Mouse (Mus musculus) heart, embryonic 16.5 days (tissue): ENCODE results near the gene Pym1. TPM values are rescaled to one million over a fixed set of nuclear protein-coding genes. Genes with fewer than 3 reads are reported as not detected.
A peak's percentile ranks its signal among the peaks of the same experiment; 100 is the strongest.

Experiments used
- ATAC-seq: fragments of 200-750 bp; cut with Nextera tagmentation; replicated peaks from 2 replicates; pipeline ENCODE4 v1.8.0; 2017; ENCODE audit warnings: moderate number of reproducible peaks; ENCODE audit not compliant: insufficient read depth, low FRiP score; ENCODE audit errors: extremely low read depth
- H3K27ac ChIP-seq: fragments of 300-500 bp; sonication (generic); 2 replicates; pipeline ENCODE4 v1.5.1; 2014; ENCODE audit warnings: mild to moderate bottlenecking, low read length, control low read depth, moderate library complexity
- H3K27me3 ChIP-seq: fragments of 300-500 bp; sonication (generic); 2 replicates; pipeline ENCODE4 v1.6.1; 2014; ENCODE audit warnings: low read length, mixed read lengths; ENCODE audit not compliant: control insufficient read depth, insufficient read depth
- H3K36me3 ChIP-seq: fragments of 300-500 bp; sonication (generic); 2 replicates; pipeline ENCODE4 v1.6.1; 2014; ENCODE audit not compliant: control insufficient read depth, insufficient read depth
- H3K4me1 ChIP-seq: fragments of 300-500 bp; sonication (generic); 2 replicates; pipeline ENCODE4 v1.6.1; 2014; ENCODE audit warnings: low read length, mixed read lengths; ENCODE audit not compliant: control insufficient read depth, insufficient read depth
- H3K4me2 ChIP-seq: fragments of 300-500 bp; sonication (generic); 2 replicates; pipeline ENCODE4 v1.6.1; 2014; ENCODE audit warnings: low read depth, mild to moderate bottlenecking, control low read depth, low read length
- H3K4me3 ChIP-seq: fragments of 300-500 bp; sonication (generic); 2 replicates; pipeline ENCODE4 v1.5.1; 2014; ENCODE audit warnings: mild to moderate bottlenecking, control low read depth, low read length
- H3K9ac ChIP-seq: fragments of 300-500 bp; sonication (generic); 2 replicates; pipeline ENCODE4 v1.6.1; 2014; ENCODE audit warnings: low read length, control low read depth
- H3K9me3 ChIP-seq: fragments of 300-500 bp; sonication (generic); replicated peaks from 2 replicates; pipeline ENCODE4 v1.6.1; 2016; ENCODE audit warnings: low read length; ENCODE audit not compliant: control insufficient read depth
- WGBS: fragments of 180-500 bp; shearing (Covaris S2); extraction: QIAGEN DNeasy Blood & Tissue Kit; methylation state at CpG from one replicate; pipeline ENCODE4 v1.1.7; 2014; 5-methylcytosine and 5-hydroxymethylcytosine counted together
- polyA plus RNA-seq: library from polyadenylated mRNA; unstranded; fragments of >200 nt; fragmentation: Nextera tagmentation; extraction: Ambion mirVana; gene quantifications from 2 replicates; pipeline ENCODE4 v1.2.1, GENCODE M21; 2015

The Pym1 gene
- polyA plus RNA-seq, 1 experiment from 2014 or later, result 20.3 TPM

DNA sequence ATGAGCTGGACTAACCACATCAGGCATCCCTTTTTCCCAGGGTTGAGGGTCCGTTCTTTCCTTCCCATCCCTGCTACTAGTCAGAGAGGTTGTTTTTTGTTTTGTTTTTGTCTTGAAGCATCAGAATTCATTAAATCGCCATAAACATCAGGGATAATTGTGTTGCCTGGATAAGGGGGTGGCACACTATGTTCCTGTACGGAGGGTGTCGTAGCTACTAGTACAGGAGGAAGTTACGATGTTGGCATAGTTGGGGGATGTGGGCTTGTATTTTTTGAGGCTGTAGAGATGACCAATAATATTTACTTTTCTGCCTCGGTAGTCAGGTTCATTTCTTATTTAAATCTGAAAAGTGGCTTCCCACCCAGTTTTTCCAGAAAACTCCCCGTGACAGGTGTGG lies 4.5 kb upstream of the Pym1 start:
- Histone ChIP-seq H3K27me3 (no peaks in the 10 kb centered on the region), H3K36me3 (no peaks in the 10 kb centered on the region), H3K9me3 (no peaks in the 10 kb centered on the region), H3K4me3 (peak overlapping the region; percentile 70), H3K4me1 (peaks cover 22% of the 10 kb centered on the region), H3K4me2 (peak overlapping the region; percentile 88), H3K27ac (peak overlapping the region; percentile 55; the same call in 1 of the 2 replicates), H3K9ac (peak overlapping the region; percentile 80)
- WGBS, result 2% methylated on average over 7 of the region's 7 CpGs
- ATAC-seq, result no peak

DNA sequence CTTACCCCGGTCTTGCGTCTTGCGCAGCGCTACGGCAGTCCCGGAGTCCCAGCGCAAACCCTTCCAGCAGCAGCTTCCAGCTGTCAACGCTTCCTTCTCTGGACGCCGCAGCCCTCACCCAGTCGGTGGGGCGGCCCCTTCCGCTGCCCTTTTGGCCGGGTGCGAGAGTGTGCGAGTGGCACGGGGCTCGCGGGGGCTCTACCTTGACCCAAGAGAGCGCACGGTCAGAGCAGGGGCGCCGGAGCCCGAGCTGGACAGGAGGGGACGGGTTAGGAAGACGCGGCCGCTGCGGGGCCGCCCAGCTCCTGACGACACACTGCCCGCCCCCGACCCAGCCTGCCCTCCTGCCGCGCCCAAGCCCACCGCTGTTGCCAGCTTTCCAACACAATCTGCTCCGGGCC lies 3.9 kb upstream of the Pym1 start:
- Histone ChIP-seq H3K9me3 (no peaks in the 10 kb centered on the region), H3K27me3 (no peaks in the 10 kb centered on the region), H3K27ac (peak overlapping the region; percentile 55), H3K36me3 (no peaks in the 10 kb centered on the region), H3K4me3 (peak overlapping the region; percentile 70), H3K4me2 (peak overlapping the region; percentile 88), H3K4me1 (peaks cover 23% of the 10 kb centered on the region), H3K9ac (peak overlapping the region; percentile 80)
- WGBS, result under 1% methylated on average over 37 of the region's 37 CpGs
- peak; percentile 34 for ATAC-seq

DNA sequence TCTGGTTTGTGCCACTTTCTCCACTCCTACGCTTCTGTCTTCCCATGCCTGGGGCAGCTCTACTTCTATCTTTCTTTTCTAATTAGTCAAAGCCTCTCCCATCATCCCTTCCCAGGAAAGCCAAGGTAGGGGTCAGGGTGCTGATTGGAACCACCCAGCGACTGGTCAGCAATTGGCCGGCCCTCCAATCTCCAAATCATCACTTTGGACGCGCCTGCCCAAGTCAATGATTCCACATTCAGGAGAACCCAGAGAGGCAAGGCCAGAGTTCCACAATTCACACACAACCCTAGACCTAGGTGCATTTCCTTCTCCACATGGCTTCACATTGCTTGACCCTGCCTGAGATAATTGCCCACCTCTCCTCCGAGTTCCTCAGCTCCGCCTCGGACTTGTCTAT lies 3.5 kb upstream of the Pym1 start:
- 22% methylated on average over 8 of the region's 8 CpGs for WGBS

DNA sequence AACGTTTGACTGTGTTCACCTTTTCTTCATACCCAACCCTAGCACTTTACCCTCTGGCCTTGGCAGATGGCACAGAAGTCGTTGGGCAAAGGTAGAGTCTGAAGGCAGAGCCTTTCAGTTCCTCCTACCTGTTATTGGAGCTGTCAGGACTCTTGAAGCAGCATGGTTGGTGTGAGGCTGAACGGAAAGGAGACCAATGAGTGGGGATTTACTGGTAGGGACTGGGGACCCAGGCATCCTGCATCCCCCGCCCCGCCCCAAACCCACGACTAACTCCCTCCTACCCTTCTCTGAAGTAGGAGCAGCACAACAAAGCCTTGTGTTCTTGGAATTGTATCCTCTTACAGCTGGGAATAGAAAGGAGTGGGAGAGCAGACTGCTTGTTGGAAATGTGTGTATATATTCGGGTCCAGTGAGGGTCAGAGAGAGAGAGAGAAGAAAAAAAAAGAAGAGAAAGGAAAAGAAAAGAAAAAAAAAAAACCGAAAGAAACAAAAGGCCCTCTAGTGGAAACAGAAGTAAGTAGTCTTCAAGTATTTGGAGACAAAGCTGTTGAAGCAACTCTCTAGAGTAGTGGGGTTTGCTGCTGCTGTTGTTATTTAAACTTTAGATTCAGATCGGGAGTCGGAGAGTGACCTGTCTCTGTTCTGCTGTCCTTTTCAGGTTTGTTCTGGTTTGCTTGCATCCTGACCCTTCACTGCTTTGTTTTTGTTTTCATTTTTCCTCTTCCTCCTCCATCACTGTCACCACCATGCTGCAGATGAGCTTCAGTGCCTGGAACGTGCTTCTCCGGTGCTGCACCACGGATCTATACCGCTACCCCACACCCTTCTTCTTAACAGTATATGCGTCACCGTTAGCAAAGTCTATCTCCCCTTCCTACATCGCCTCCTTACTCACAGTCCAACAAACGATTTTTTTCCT lies 2.7 kb upstream of the Pym1 start, which contains the start of gene Dgka:
TSS of gene Dgka (minus strand) at position 176 of the 922 bp plus-strand sequence.
- Histone ChIP-seq H3K4me3 (peak within 1 kb of the TSS; percentile 70), H3K9me3 (no peaks in the 10 kb centered on the region), H3K27me3 (no peaks in the 10 kb centered on the region), H3K27ac (peak within 1 kb of the TSS; percentile 55), H3K4me1 (peaks cover 32% of the 10 kb centered on the region), H3K36me3 (no peaks in the 10 kb centered on the region), H3K4me2 (peak within 1 kb of the TSS; percentile 88), H3K9ac (peak within 1 kb of the TSS; percentile 80)
- 21% methylated on average over 18 of the region's 18 CpGs for WGBS
- no peak for ATAC-seq

More for the DNA sequence above, 3.5 kb upstream of the Pym1 start:
- Histone ChIP-seq H3K27me3 (no peaks in the 10 kb centered on the region), H3K4me2 (peak overlapping the region; percentile 88), H3K9me3 (no peaks in the 10 kb centered on the region), H3K27ac (peak overlapping the region; percentile 55), H3K36me3 (no peaks in the 10 kb centered on the region), H3K9ac (peak overlapping the region; percentile 80), H3K4me1 (peaks cover 27% of the 10 kb centered on the region), H3K4me3 (peak overlapping the region; percentile 70)
- ATAC-seq, result no peak

DNA sequence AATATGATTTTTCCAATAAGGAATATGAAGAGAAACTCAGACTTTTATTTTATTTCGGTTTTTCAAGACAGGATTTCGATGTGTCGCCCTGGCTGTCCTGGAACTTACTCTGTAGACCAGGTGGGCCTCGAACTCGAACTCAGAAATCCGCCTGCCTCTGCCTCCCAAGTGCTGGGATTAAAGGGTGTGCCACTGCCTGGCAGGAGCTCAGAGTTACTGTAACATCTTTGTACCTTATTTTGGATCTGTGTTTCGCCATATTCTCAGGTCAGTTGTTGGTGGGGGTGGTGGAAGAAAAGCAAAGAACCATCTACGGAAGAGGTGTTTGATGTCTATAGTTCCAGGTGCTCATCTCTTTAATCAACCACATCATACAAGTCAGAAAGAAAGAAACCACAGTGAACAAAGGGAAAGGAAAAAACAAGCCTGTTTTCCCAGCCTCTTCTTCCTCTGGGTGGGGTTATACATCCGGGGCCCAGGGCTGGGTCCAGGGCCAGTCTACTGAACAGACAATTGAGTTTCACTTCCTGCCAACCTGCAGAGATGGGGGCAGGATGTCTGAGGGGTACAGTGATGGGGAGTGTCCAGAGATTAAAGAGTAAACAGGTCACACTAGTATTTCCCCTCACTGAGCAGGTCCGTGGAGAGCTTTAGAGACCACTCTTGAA lies 1.6 kb upstream of the Pym1 start:
- Histone ChIP-seq H3K4me3 (peak overlapping the region; percentile 16; the same call in 1 of the 2 replicates), H3K4me1 (peaks cover 32% of the 10 kb centered on the region), H3K27me3 (no peaks in the 10 kb centered on the region), H3K9me3 (no peaks in the 10 kb centered on the region), H3K9ac (no peak overlapping the region), H3K36me3 (no peaks in the 10 kb centered on the region), H3K4me2 (no peak overlapping the region; the same call in 1 of the 2 replicates), H3K27ac (peak overlapping the region; percentile 69; the same call in 1 of the 2 replicates)
- 85% methylated on average over 10 of the region's 10 CpGs for WGBS
- ATAC-seq, result peak; percentile 30; the same call in 1 of the 2 replicates

DNA sequence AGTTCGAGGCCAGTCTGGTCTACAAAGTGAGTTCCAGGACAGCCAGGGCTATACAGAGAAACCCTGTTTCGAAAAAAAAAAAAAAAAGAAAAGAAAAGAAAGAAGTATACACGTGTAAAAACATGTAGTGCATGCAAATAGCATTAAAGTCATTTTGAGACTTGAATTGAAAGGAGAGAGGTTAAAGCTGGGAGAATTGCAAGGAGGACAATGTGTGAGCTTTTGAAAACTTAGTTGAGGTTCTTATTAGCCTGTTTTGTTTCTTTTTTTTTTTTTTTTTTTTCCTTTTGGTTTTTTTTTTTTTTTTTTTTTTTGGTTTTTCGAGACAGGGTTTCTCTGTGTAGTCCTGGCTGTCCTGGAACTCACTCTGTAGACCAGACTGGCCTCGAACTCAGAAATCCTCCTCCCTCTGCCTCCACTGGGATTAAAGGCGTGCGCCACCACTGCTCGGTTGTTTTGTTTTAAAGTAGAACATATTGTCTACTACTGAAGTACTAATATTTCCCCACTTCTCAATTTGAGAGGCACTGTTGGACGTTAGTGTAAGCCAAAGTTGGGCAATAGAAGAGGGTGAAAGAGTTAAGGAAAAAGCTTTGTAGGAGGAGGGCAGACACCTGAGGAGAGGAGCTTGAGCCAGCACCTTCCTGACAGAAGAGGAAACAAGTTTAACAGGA lies 580 bp upstream of the Pym1 start:
- H3K27me3 ChIP-seq, result no peaks in the 10 kb centered on the region

DNA sequence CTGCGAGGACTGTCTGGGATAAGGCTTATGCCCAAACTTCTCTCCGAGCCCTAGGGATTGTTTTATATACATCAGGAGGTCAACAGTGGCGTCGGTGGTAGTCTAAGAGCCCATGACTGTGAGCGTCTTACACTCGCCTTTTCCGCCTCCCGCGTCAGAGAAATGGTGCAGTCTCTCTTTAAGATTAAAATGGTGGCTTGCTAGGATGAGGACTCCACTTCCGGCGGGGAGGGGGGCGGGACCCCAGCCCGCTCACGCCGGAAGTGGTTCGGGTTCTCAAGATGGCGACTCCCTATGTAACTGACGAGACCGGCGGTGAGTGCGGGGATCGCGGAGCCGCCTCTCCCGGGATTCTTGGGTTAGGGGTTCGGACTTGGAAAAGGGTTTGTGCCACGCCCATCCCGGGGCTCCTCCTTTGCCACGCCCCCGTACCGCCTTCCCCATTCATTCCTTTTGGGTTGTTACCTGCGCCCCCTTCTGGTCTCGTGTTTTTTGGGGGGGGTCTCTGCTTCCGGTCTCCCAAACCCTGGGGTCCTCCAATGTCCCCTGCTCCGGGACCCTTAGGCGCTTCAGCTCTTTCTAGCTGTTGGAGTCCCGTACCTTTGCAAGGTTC lies 669 bp downstream of the Pym1 start:
- Histone ChIP-seq H3K36me3 (no peaks in the 10 kb centered on the region), H3K27ac (peak overlapping the region; percentile 96), H3K9me3 (no peaks in the 10 kb centered on the region), H3K4me3 (peak overlapping the region; percentile 94), H3K9ac (peak overlapping the region; percentile 87), H3K4me2 (peak overlapping the region; percentile 92), H3K4me1 (peaks cover 22% of the 10 kb centered on the region), H3K27me3 (no peaks in the 10 kb centered on the region)
- WGBS, result under 1% methylated on average over 37 of the region's 37 CpGs
- ATAC-seq, result peak; percentile 75

More for the DNA sequence above, 580 bp upstream of the Pym1 start:
- Histone ChIP-seq H3K36me3 (no peaks in the 10 kb centered on the region), H3K4me3 (peak overlapping the region; percentile 94), H3K9me3 (no peaks in the 10 kb centered on the region), H3K9ac (peak overlapping the region; percentile 87), H3K4me1 (peaks cover 32% of the 10 kb centered on the region), H3K27ac (peak overlapping the region; percentile 96), H3K4me2 (peak overlapping the region; percentile 92)
- WGBS, result 53% methylated on average over 9 of the region's 9 CpGs
- ATAC-seq, result no peak

DNA sequence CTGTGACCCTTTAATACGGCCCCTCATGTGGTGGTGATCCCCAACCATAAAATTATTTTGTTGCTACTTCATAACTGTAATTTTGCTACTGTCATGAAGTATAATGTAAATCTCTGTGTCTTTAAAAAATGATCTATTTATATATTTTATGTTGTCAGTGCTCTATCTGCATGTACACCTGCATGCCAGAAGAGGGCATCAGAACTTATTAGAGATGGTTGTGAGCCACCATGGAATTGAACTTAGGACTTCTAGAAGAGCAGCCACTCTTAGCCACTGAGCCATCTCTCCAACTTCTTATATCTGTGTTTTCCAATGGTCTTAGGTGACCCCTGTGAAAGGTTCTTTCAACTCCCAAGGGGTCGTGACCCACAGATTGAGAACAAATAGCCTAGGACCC lies 25.2 kb downstream of the Pym1 start:
- ATAC-seq, result no peak
- no peak overlapping the region for H3K27ac ChIP-seq
- WGBS, result 73% methylated on average over 2 of the region's 2 CpGs

More for the DNA sequence above, 25.2 kb downstream of the Pym1 start:
- no peaks in the 10 kb centered on the region for H3K4me1 ChIP-seq
- no peaks in the 10 kb centered on the region for H3K36me3 ChIP-seq
- H3K4me2 ChIP-seq, result no peak overlapping the region
- no peaks in the 10 kb centered on the region for H3K27me3 ChIP-seq
- H3K4me3 ChIP-seq, result no peak overlapping the region
- no peaks in the 10 kb centered on the region for H3K9me3 ChIP-seq
- H3K9ac ChIP-seq, result no peak overlapping the region
